Mouse (Mus musculus) cerebellum, adult (tissue): ENCODE data around the gene Zfp146.
"Not testable (repeated sequence)": the region's sequence is repeated elsewhere in the genome, so short reads cannot be mapped to it uniquely, and the experiment has no call there.

ENCODE experiments used
- ATAC-seq: cut with Nextera tagmentation; 2 replicates; pipeline ENCODE4 v1.9.2; 2017; ENCODE audit warnings: mild to moderate bottlenecking, moderate library complexity, mixed read lengths; ENCODE audit not compliant: insufficient number of reproducible peaks, low FRiP score, low TSS enrichment

Gene Zfp146

DNA sequence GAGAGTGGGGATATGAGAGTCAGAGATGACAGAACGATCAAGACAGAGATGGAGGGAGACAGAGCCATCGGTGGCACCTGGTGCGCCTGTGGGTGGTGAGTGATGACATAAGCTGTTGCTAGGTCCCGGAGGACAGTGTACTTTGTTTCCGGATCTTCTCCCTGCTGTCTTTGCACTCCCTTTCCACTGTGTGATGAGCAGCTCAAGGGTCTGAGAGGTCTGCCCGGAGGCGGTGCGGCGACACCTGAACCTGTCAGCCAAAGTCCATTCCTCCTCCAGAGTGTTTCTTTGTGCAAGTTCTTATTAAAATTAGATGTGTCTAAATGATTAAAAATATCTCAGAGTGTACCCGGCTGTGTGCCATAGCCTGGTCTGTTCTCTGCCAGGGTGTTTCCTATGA lies 32.7 kb downstream of the Zfp146 start:
- ATAC-seq = no peak

DNA sequence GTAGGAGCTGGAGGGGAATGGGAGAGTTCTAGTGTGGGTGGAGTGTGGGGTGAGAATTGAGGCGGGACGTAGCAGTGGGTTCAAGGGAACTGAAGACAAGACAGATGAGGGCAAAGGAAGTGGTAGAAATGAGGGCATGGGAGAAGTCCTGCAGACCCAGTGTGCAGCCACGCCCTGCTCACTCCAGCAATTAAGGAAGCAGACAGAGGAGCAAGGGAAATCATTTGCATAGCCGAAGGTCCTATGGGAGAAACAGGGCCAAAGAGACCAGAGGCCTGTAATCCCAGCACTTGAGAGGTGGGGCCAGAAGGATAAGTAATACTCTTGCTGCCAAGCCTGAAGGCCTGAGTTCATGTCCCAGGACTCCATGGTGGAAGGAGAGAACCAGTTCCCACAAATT lies 37.2 kb downstream of the Zfp146 start:
- ATAC-seq = no peak

DNA sequence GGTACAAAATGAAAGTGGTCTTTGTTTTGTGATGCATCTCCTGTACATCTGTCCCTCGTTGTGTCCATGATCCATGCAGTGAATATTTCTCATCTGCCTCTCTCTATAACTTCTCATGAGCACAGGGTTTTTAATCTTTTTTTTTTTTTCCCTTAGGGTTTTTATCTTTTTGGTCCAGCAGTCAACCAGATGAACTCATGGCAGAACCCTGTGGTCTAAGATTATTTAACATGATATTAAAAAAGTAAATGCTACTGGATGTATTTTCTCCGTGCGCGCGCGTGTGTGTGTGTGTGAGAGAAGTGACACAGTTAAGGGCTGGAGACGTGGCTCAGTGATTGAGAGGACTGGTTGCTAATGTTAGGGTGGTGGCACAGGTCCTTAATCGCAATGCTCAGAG lies 39.6 kb downstream of the Zfp146 start:
- no peak for ATAC-seq

DNA sequence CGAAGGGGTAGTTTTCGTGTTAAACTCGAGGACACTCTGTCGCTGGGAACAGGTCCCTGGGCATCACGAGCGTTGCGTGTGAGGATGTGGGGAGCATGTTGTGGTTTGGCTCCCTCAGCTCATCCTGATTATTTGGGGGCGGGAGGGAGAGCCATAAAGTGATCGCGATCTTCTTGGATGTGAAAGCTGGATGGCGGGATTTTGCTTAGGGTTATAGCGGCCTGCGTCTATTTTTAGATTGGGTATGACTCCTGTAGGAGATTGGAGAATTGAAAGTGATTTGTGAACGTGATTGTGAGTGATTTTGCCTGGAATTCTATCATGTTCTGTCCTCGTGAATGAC lies 47.4 kb downstream of the Zfp146 start:
- no peak for ATAC-seq

DNA sequence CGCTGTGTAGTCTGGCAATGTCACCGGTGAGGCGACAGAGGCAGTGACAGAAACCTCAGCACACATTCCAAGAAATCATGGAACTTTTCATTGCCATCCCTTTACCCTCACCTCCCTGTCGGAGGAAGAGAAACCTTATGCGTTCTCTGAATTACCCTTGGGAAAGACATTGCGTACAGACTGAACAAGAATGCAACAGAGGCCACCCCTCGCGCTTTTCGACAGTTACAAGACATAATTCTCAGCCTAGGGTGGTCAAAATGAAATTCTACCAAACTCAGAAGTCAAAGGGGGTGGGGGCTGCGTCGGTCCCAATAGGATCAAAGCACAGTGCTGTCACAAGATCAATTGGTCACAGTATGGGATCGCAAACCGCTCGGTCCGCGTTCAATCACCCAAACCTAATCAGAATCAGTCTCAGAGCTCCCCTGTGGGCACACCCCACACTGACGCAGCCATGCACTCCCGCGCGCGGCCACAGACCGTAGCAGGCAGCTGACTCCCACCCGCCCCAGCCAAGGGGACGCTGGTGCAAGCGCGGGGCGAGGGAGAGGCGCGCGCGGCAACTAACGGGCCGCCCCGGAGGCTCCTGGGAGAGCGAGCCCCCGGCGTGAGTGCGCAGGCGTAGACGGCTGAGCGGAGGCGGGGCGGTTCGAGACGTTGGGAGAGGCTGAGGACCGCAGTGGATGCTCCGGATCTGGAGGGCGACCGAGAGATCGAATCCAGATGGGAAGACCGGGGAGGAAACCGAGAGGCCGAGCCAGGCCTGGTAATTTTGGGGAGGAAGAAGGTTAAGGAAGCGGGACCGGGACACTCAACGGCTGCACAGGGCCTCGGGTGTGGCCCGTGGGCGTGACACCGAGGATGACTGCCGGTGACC lies 48.0 kb downstream of the Zfp146 start, which contains the start of gene Zfp382:
Gene Zfp382 (plus strand): TSS at position 635 of the 880 bp plus-strand sequence.
- peak; percentile 93 for ATAC-seq

DNA sequence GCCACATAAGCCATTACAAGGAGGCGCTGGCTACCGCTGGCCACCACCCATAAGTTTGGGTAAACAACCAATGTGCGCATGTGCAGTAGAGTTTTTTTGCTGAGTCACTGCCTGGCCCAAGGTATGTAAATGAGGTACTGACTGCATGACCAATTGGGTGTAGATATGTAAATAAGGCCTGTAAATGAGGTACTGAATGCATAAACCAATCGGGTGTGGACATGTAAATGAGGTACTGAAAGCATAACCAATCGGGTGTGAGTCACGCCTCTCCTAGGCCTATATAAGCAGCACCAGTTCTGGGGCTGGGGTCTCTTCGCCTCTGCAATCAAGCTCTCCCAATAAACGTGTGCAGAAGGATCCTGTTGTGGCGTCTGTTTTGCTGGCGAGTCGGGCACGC lies 51.6 kb downstream of the Zfp146 start:
- not testable (repeated sequence) for ATAC-seq

DNA sequence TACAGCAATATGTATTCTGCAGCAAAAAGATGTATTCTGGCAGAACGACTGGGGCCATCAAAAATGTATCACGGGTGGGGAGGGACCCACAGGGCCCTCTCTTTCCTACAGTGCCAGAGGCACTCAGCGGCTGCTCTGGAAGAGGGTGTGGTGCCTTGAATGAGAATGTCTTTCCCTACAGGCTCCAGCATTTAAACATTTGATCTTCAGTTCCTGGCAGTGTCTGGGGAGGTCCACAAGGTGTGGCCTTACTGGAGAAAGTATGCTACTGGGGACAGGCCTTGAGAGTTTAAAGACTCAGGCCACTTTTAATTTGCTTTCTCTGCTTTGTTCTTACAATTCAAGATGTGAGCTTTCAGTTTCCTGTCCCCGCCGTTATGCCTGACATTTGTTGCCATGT lies 53.5 kb downstream of the Zfp146 start:
- no peak for ATAC-seq
